Comparison of ENCODE assay signal across 12 mouse cellular contexts in the genomic region with DNA sequence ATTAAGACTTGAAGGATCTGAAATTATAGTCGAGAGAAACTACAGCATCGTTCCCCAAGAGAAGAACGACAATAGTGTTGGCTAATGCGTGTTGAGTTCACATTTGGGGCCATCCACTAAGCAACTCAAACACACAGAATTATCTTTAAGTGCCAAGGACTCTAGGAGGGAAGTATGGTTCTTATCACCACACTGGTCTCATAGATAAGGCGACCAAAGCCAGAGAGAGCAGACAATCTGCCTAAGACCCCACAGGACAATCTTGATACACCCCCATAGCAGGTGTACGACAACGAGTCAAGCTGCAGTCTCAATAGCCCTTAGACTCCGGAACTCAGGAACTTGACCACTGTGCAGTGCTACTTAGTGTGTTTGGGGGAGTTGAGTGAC.
DNase-seq lines count a peak whose midpoint lies in the region; ATAC-seq and TF ChIP-seq lines count a peak whose summit lies in the region.
"Had no signal": no experiment of that assay in that cellular context is flagged by ENCODE, and none has a peak within 500 bp of the region (broad histone marks: within the 10 kb centered on the region; RNA-seq: fewer than 3 reads in every experiment).

No protein-coding gene starts in this region.

- peak overlapping the region; percentile 15 for H3K4me3 ChIP-seq in heart, embryonic 13.5 days
- H3K4me3 ChIP-seq in layer of hippocampus, adult 2 months: no peak overlapping the region
- no peak overlapping the region for H3K4me3 ChIP-seq in liver, embryonic 13.5 days (replicated peaks)
- H3K4me3 ChIP-seq: embryonic facial prominence, embryonic 12.5 days; myocyte had no signal

- peaks cover 27% of the 10 kb centered on the region for H3K4me1 ChIP-seq in heart, embryonic 13.5 days
- peaks cover 42% of the 10 kb centered on the region for H3K4me1 ChIP-seq in liver, embryonic 13.5 days (replicated peaks)

- no peak for TF ChIP-seq CTCF in layer of hippocampus, adult 2 months (conservative IDR thresholded peaks at IDR 0.05)

- H3K27ac ChIP-seq in heart, embryonic 13.5 days (replicated peaks): peak overlapping the region; percentile 67
- 0 out of 2 replicates have a peak overlapping the region, but pooled peaks have one; percentile 28 for H3K27ac ChIP-seq in layer of hippocampus, adult 2 months
- H3K27ac ChIP-seq in liver, embryonic 13.5 days: no peak overlapping the region
- H3K27ac ChIP-seq: embryonic facial prominence, embryonic 12.5 days had no signal

- no peak for ATAC-seq in heart, embryonic 13.5 days (ENCODE audit: extremely low read depth, insufficient number of reproducible peaks, low FRiP score, low TSS enrichment)
- ATAC-seq in liver, embryonic 13.5 days (ENCODE audit: low read depth): peak; percentile 86

- H3K27me3 ChIP-seq in heart, embryonic 13.5 days (replicated peaks): no peaks in the 10 kb centered on the region
- H3K27me3 ChIP-seq in liver, embryonic 13.5 days: no peaks in the 10 kb centered on the region
- H3K27me3 ChIP-seq: embryonic facial prominence, embryonic 12.5 days had no signal

- H3K9me3 ChIP-seq in heart, embryonic 13.5 days: no peaks in the 10 kb centered on the region
- H3K9me3 ChIP-seq in liver, embryonic 13.5 days (replicated peaks): no peaks in the 10 kb centered on the region
- H3K9me3 ChIP-seq: embryonic facial prominence, embryonic 12.5 days had no signal

- no peak overlapping the region for H3K9ac ChIP-seq in heart, embryonic 13.5 days
- no peak overlapping the region for H3K9ac ChIP-seq in liver, embryonic 13.5 days
- H3K9ac ChIP-seq: embryonic facial prominence, embryonic 12.5 days had no signal

- 17% methylated on average over 8 of the region's 8 CpGs for WGBS in heart, embryonic 13.5 days
- WGBS in liver, embryonic 13.5 days (ENCODE audit: insufficient replicate concordance): 7% methylated on average over 8 of the region's 8 CpGs

- no peaks in the 10 kb centered on the region for H3K36me3 ChIP-seq in heart, embryonic 13.5 days
- no peaks in the 10 kb centered on the region for H3K36me3 ChIP-seq in liver, embryonic 13.5 days
- H3K36me3 ChIP-seq: embryonic facial prominence, embryonic 12.5 days had no signal

- DNase-seq in heart, adult 11 months: no peak
- no peak for DNase-seq in layer of hippocampus, adult 2 months (ENCODE audit: low spot score in 2 of 2)
- no peak for DNase-seq in layer of hippocampus, adult 11-12 months (ENCODE audit: low spot score)
- DNase-seq in c-Kit-positive CD71-positive TER-119-negative erythroid progenitor cells, embryonic 14.5 days (ENCODE audit: low read depth): peak; percentile 23
- peak; percentile 29 for DNase-seq in liver, embryonic 13.5 days
- no peak for DNase-seq in kidney, postnatal 14 days
- no peak for DNase-seq in urinary bladder, postnatal 14 days (ENCODE audit: low spot score)
- DNase-seq: adrenal gland, postnatal 25 days had no signal

- H3K4me2 ChIP-seq in heart, embryonic 13.5 days: peak overlapping the region; percentile 59
- H3K4me2 ChIP-seq in liver, embryonic 13.5 days: peak overlapping the region; percentile 47
- H3K4me2 ChIP-seq: embryonic facial prominence, embryonic 12.5 days; midbrain, embryonic 11.5 days had no signal

Comparison
In these comparisons a context has a peak if more than half of its experiments do, and no peak if none do; other contexts are left out.
1. DNase-seq: peak in c-Kit-positive CD71-positive TER-119-negative erythroid progenitor cells, embryonic 14.5 days (single experiment) and liver, embryonic 13.5 days (single experiment); none in heart, adult 11 months (single experiment), layer of hippocampus, adult 2 months (0 of 2), layer of hippocampus, adult 11-12 months (single experiment), kidney, postnatal 14 days (single experiment) and urinary bladder, postnatal 14 days (single experiment).